Mouse (Mus musculus) lung, postnatal 0 days (tissue): ENCODE measurements around the gene Cog4. TPM values are rescaled to one million over a fixed set of nuclear protein-coding genes. Genes with fewer than 3 reads are reported as not detected.
A peak's percentile ranks its signal among the peaks of the same experiment; 100 is the strongest.
"Not testable (repeated sequence)": the region's sequence is repeated elsewhere in the genome, so short reads cannot be mapped to it uniquely, and the experiment has no call there.

Experiments
- ATAC-seq: fragments of 200-750 bp; cut with Nextera tagmentation; 2 replicates; pipeline ENCODE4 v1.8.0; 2017; ENCODE audit warnings: moderate library complexity
- DNase-seq: peaks from one replicate; pipeline ENCODE4 v3.0.0-alpha.2; 2016; ENCODE audit warnings: low spot score
- H3K27ac ChIP-seq: fragments of 300-500 bp; sonication (generic); 2 replicates; pipeline ENCODE4 v1.5.1; 2014; ENCODE audit warnings: antibody characterized with exemption, mild to moderate bottlenecking, low read length, mixed read lengths
- H3K27me3 ChIP-seq: fragments of 300-500 bp; sonication (generic); replicated peaks from 2 replicates; pipeline ENCODE4 v1.6.1; 2014; ENCODE audit warnings: low read length, mixed read lengths; ENCODE audit not compliant: insufficient read depth
- H3K36me3 ChIP-seq: fragments of 300-500 bp; sonication (generic); 2 replicates; pipeline ENCODE4 v1.6.1; 2014; ENCODE audit warnings: low read length, mixed read lengths; ENCODE audit not compliant: insufficient read depth
- H3K4me1 ChIP-seq: fragments of 300-500 bp; sonication (generic); 2 replicates; pipeline ENCODE4 v1.6.1; 2014; ENCODE audit warnings: antibody characterized with exemption, low read depth, low read length, mixed read lengths; ENCODE audit not compliant: insufficient read depth
- H3K4me2 ChIP-seq: fragments of 300-500 bp; sonication (generic); replicated peaks from 2 replicates; pipeline ENCODE4 v1.6.1; 2014; ENCODE audit warnings: low read depth, mild to moderate bottlenecking, low read length, moderate library complexity, mixed read lengths
- H3K4me3 ChIP-seq: fragments of 300-500 bp; sonication (generic); 2 replicates; pipeline ENCODE4 v1.5.1; 2014; ENCODE audit warnings: low read depth, low read length
- H3K9ac ChIP-seq: fragments of 300-500 bp; sonication (generic); replicated peaks from 2 replicates; pipeline ENCODE4 v1.6.1; 2014; ENCODE audit warnings: low read depth, mild to moderate bottlenecking
- H3K9me3 ChIP-seq: fragments of 300-500 bp; sonication (generic); 2 replicates; pipeline ENCODE4 v1.6.1; 2016; ENCODE audit warnings: low read length, mixed read lengths
- CTCF ChIP-seq: IDR thresholded peaks from 2 replicates; pipeline ENCODE4 v1.5.1; 2016; ENCODE audit warnings: antibody characterized with exemption, mild to moderate bottlenecking
- EP300 ChIP-seq: IDR thresholded peaks from 2 replicates; pipeline ENCODE4 v1.6.1; 2016; ENCODE audit warnings: antibody characterized with exemption, mild to moderate bottlenecking, control low read depth
- WGBS: fragments of 180-500 bp; shearing (Covaris S2); extraction: QIAGEN DNeasy Blood & Tissue Kit; methylation state at CpG from one replicate; pipeline ENCODE4 v1.1.7; 2014; 5-methylcytosine and 5-hydroxymethylcytosine counted together
- polyA plus RNA-seq: library from polyadenylated mRNA; unstranded; fragments of >200 nt; fragmentation: Nextera tagmentation; extraction: Ambion mirVana; gene quantifications from 2 replicates; pipeline ENCODE4 v1.2.1, GENCODE M21; 2015

Gene Cog4
- polyA plus RNA-seq, 1 experiment from 2014 or later: 43.3 TPM

- no peak overlapping the region for H3K4me3 ChIP-seq
- WGBS: 34% methylated on average over 7 of the region's 7 CpGs
- no peaks in the 10 kb centered on the region; the same call in 1 of the 2 replicates for H3K4me1 ChIP-seq
- TF ChIP-seq EP300: no peak
- no peak for TF ChIP-seq CTCF
- no peaks in the 10 kb centered on the region for H3K27me3 ChIP-seq
- no peak for ATAC-seq
- peak overlapping the region; percentile 54; the same call in 1 of the 2 replicates for H3K27ac ChIP-seq
- 0 out of 2 replicates have a peak overlapping the region, but pooled peaks have one; percentile 51 for H3K9ac ChIP-seq
- DNase-seq: peak; percentile 55
- no peaks in the 10 kb centered on the region for H3K9me3 ChIP-seq
- H3K4me2 ChIP-seq: peak overlapping the region; percentile 70
- no peaks in the 10 kb centered on the region for H3K36me3 ChIP-seq
Observed at GRCm38 (mm10) chr8:110921492-110922230, 75.3 kb downstream of the Cog4 start.

GRCm38 (mm10) chr8:110925691-110926140, 79.3 kb downstream of the Cog4 start:
- no peak overlapping the region for H3K4me2 ChIP-seq

GRCm38 (mm10) chr8:110926690-110927089, 80.3 kb downstream of the Cog4 start:
- no peak overlapping the region for H3K27ac ChIP-seq
- no peak for ATAC-seq
- H3K9ac ChIP-seq: no peak overlapping the region
- no peak overlapping the region for H3K4me3 ChIP-seq
- no peaks in the 10 kb centered on the region for H3K36me3 ChIP-seq
- TF ChIP-seq EP300: no peak
- TF ChIP-seq CTCF: no peak
- H3K4me2 ChIP-seq: no peak overlapping the region
- WGBS: 43% methylated on average over 5 of the region's 5 CpGs
- H3K27me3 ChIP-seq: no peaks in the 10 kb centered on the region
- no peak for DNase-seq
- no peaks in the 10 kb centered on the region for H3K9me3 ChIP-seq
- H3K4me1 ChIP-seq: peaks cover under 1% of the 10 kb centered on the region; the same call in 1 of the 2 replicates

More at GRCm38 (mm10) chr8:110925691-110926140, 79.3 kb downstream of the Cog4 start:
- H3K9ac ChIP-seq: no peak overlapping the region
- H3K9me3 ChIP-seq: no peaks in the 10 kb centered on the region
- DNase-seq: no peak
- 73% methylated on average over 8 of the region's 8 CpGs for WGBS
- no peak for ATAC-seq
- TF ChIP-seq CTCF (no peak), EP300 (no peak)
- H3K4me3 ChIP-seq: no peak overlapping the region
- no peaks in the 10 kb centered on the region; the same call in 1 of the 2 replicates for H3K4me1 ChIP-seq
- H3K27me3 ChIP-seq: no peaks in the 10 kb centered on the region
- no peak overlapping the region for H3K27ac ChIP-seq
- no peaks in the 10 kb centered on the region for H3K36me3 ChIP-seq

- H3K27me3 ChIP-seq: no peaks in the 10 kb centered on the region
- H3K27ac ChIP-seq: no peak overlapping the region
- no peaks in the 10 kb centered on the region for H3K36me3 ChIP-seq
- no peak overlapping the region for H3K9ac ChIP-seq
- no peak overlapping the region for H3K4me3 ChIP-seq
- no peak overlapping the region for H3K4me2 ChIP-seq
- H3K9me3 ChIP-seq: no peaks in the 10 kb centered on the region
- TF ChIP-seq CTCF (no peak), EP300 (no peak)
- WGBS: 81% methylated on average over 7 of the region's 7 CpGs
- no peak for ATAC-seq
- peaks cover 4% of the 10 kb centered on the region; the same call in 1 of the 2 replicates for H3K4me1 ChIP-seq
- DNase-seq: no peak
Observed at GRCm38 (mm10) chr8:110928435-110928834, 82.0 kb downstream of the Cog4 start.

- 72% methylated on average over 5 of the region's 5 CpGs for WGBS
- H3K4me1 ChIP-seq: peaks cover 4% of the 10 kb centered on the region; the same call in 1 of the 2 replicates
- no peak overlapping the region for H3K4me3 ChIP-seq
- H3K9me3 ChIP-seq: no peaks in the 10 kb centered on the region
- no peaks in the 10 kb centered on the region for H3K27me3 ChIP-seq
- no peak for DNase-seq
- no peak overlapping the region for H3K27ac ChIP-seq
- H3K9ac ChIP-seq: no peak overlapping the region
- H3K4me2 ChIP-seq: no peak overlapping the region
- TF ChIP-seq EP300: no peak
- no peak for TF ChIP-seq CTCF
- H3K36me3 ChIP-seq: no peaks in the 10 kb centered on the region
- ATAC-seq: no peak
Observed at GRCm38 (mm10) chr8:110929066-110929465, 82.7 kb downstream of the Cog4 start.

- DNase-seq, H3K4me2 ChIP-seq, H3K9me3 ChIP-seq, ATAC-seq, H3K4me3 ChIP-seq, H3K4me1 ChIP-seq, H3K36me3 ChIP-seq, H3K27ac ChIP-seq, H3K27me3 ChIP-seq, H3K9ac ChIP-seq: not testable (repeated sequence)
- 97% methylated on average over 5 of the region's 8 CpGs for WGBS
Observed at GRCm38 (mm10) chr8:110929672-110930071, 83.3 kb downstream of the Cog4 start.
